Mouse (Mus musculus) lung, postnatal 0 days (tissue): ENCODE measurements at regions not wholly inside any gene's neighbourhood (a gene's known extent, or its start where the extent isn't known, plus 50 kb on each side); places are given as distances from the start of the nearest gene placed in this dataset.

Experiments used
- CTCF ChIP-seq: IDR thresholded peaks from 2 replicates; pipeline ENCODE4 v1.5.1; 2016; ENCODE audit warnings: antibody characterized with exemption, mild to moderate bottlenecking
- EP300 ChIP-seq: IDR thresholded peaks from 2 replicates; pipeline ENCODE4 v1.6.1; 2016; ENCODE audit warnings: antibody characterized with exemption, mild to moderate bottlenecking, control low read depth

- TF ChIP-seq CTCF (no peak), EP300 (no peak)
Observed at GRCm38 (mm10) chr5:43105528-43105927, 127.4 kb upstream of the Cpeb2 start.
